Mouse (Mus musculus): ENCODE measurements at regions not wholly inside any gene's neighbourhood (a gene's known extent, or its start where the extent isn't known, plus 50 kb on each side); places are given as distances from the start of the nearest gene placed in this dataset.

DNA sequence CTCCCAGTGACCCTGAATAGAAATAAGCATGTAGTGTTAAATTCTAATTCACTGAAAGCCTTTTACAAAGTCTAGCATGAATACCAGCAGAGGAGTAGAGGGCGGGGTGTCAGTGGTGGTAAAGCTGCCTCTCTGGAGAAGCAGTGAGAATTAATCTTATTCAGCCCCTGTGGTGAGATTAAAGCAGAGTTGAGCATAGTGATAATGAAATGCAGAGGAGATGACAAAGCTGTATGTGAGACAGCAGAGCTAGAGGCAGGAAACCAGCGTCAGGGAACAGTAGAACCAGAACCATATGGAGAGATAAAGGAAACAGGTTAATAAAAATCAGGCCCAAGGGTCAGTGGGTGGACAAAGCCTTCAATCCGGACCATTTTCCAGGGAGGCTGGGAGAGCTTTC lies 1827.2 kb downstream of the Poteg start:
- DNase-seq (ENCODE audit: inconsistent ontology term): no peak

DNA sequence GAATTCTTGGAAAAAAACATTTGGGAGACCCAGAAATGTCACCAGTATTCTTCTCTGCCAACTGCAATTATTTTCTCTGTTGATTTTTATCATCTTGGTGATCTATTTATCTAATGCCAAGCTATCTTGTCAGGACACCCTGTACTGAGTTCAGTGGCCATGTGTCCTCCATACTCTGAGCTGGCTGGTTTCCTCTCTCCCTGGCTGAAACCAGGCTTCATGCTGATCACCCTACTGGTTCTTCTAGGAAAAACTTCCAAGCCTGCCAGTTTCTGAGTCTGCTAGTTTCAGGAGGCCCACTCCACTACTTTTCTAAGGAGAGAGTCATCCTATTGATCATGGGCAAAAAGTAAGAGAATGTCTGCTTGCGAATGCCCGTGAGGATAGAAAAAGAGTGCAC lies 1831.2 kb downstream of the Poteg start:
- no peak for DNase-seq (ENCODE audit: inconsistent ontology term)

DNA sequence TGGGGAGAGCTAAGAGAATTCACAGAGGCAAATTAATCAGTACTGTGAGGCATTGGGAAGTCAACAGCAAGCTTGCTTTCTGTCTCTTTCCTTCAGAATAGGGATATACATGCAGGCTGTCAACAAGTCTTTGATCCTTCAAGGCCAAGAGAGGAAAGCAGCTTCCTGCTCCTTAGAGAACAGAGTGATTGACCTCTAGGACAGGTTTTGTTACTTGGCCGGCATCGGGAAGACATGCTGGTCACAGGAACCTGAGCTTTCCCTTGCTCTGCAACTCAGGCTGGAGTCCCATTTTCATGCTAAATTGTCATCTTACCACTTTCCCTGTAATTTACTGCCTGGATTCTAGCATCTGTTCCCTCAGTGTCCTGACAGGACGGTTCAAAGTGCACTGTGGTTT lies 1831.8 kb downstream of the Poteg start:
- DNase-seq (ENCODE audit: inconsistent ontology term): no peak

DNA sequence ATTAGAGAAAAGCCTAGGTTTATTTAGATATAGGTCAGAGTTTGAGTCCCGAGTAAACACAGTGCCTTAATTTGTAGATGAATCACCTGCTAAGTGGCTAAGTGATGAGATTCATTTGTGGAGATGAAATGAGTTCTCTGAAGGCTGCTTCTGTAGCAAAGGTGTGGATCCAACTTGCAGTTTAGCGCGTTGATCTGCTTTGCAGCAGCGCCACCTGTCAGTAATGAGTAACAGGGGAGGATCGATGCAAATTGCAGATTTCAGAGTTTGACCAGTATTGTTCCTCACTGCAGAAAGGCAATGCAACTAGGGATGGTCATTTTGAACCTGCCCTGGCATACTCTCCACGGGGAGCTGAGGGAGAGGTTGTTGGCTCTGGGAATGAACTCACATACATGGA lies 1842.9 kb downstream of the Poteg start:
- DNase-seq (ENCODE audit: inconsistent ontology term): peak; percentile 5

Data from Muller cell, postnatal 12 days (primary cell).